Mouse (Mus musculus) CH12.LX (cell line): ENCODE measurements at regions not wholly inside any gene's neighbourhood (a gene's known extent, or its start where the extent isn't known, plus 50 kb on each side); places are given as distances from the start of the nearest gene placed in this dataset.

ENCODE experiments used
- BHLHE40 ChIP-seq: IDR thresholded peaks from 2 replicates; pipeline ENCODE4 v1.6.1; 2011; ENCODE audit warnings: mild to moderate bottlenecking, low read depth, low read length, improper control_type of control experiment
- E2F4 ChIP-seq: IDR thresholded peaks from 2 replicates; pipeline ENCODE4 v1.6.1; 2011; ENCODE audit warnings: low read depth, low read length, improper control_type of control experiment; ENCODE audit not compliant: insufficient replicate concordance
- ELF1 ChIP-seq: IDR thresholded peaks from 2 replicates; pipeline ENCODE4 v1.6.1; 2014; ENCODE audit warnings: low read depth, mild to moderate bottlenecking, inconsistent platforms, low read length, improper control_type of control experiment
- GABPA ChIP-seq: IDR thresholded peaks from 2 replicates; pipeline ENCODE4 v1.6.1; 2012; ENCODE audit warnings: low read depth, low read length, improper control_type of control experiment, inconsistent platforms; ENCODE audit not compliant: insufficient replicate concordance
- POLR2A ChIP-seq: IDR thresholded peaks from 2 replicates; pipeline ENCODE4 v1.6.1; 2011; ENCODE audit warnings: low read depth, mild to moderate bottlenecking, improper control_type of control experiment, low read length
- TCF12 ChIP-seq: IDR thresholded peaks from 2 replicates; pipeline ENCODE4 v1.6.1; 2014; ENCODE audit warnings: low read depth, mild to moderate bottlenecking, inconsistent platforms, low read length, improper control_type of control experiment
- ZMIZ1 ChIP-seq: IDR thresholded peaks from 2 replicates; pipeline ENCODE4 v1.6.1; 2012; ENCODE audit warnings: low read depth, mild to moderate bottlenecking, inconsistent platforms, low read length, improper control_type of control experiment
- ZNF384 ChIP-seq: IDR thresholded peaks from 2 replicates; pipeline ENCODE4 v1.6.1; 2012; ENCODE audit warnings: low read depth, low read length, improper control_type of control experiment, inconsistent platforms

DNA sequence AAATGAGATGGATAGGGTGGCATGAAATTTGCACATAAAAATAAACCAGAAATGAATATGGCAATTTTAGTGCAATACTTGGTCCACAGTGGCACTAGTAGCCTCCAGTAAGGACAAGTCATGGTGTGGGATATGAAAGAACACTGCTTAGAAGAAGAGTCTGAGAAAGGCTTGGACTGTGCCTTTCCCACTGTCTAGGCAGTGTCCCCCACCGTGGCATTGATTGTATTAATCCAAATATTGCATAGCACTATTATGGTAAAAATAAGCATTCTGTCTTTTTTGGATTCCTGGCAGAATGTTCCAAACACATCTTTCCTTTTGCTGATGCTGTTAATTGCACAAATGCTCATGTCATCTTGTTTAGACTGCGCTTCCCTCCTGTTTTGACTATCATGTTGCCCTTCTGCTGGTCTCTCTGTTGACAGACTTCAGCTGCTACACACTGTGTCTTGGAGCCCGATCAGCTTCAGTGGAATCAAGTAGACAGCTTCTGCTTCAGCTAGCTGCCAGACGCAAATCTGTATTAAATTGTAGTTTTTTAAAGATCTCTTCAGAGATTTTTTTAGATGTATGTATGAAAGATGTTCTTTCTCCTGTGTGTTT, 186.2 kb upstream of the Robo2 start:
- TF ChIP-seq ZNF384 (no peak), TCF12 (no peak), POLR2A (no peak), ELF1 (no peak), E2F4 (no peak), GABPA (no peak), BHLHE40 (no peak), ZMIZ1 (no peak)
